Mouse (Mus musculus): ENCODE results near the gene Spx. TPM values are rescaled to one million over a fixed set of nuclear protein-coding genes. Genes with fewer than 3 reads are reported as not detected.
A peak's percentile ranks its signal among the peaks of the same experiment; 100 is the strongest.

Gene Spx
- polyA plus RNA-seq, 1 experiment from 2014 or later = 1.0 TPM

DNA sequence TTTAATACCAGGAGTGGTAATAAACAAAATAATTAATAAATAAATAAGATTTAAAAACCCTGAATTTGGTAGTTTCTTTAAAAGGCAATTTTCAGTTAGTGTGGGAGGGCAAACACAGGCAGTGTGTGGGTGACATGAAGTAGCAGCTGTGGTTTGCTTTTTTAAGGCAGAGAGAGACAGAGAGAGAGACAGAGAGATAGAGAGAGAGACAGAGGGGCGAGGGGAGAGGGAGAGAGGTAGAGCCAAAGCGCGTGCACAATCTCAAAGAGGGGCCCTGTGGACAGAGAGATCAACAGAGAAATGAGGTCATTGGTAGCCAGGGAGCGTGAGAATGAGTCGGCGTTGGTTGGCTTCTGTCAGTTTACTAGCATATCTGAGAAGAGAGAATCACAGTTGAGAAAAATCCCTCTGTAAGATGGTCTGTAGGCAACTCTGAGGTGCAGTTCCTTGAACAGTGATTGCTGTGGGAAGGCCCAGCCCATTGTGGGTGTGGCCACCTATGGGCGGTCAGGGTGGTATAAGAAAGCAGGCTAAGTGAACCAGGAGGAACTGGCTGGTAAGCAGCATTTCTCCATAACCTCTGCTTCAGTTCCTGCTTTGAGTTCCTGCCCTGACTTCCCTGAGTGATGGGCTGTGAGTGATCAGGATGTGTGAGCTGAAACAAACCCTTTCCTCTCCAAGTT is 42.2 kb downstream of the Spx start:
- peaks cover 9% of the 10 kb centered on the region for H3K4me1 ChIP-seq
- no peak overlapping the region for H3K4me3 ChIP-seq (replicated peaks)
- H3K27ac ChIP-seq = no peak overlapping the region
- no peaks in the 10 kb centered on the region for H3K9me3 ChIP-seq
- WGBS = 72% methylated on average over 7 of the region's 7 CpGs
- ATAC-seq (ENCODE audit: low FRiP score) = no peak
- no peak overlapping the region for H3K9ac ChIP-seq
- no peaks in the 10 kb centered on the region for H3K36me3 ChIP-seq (replicated peaks)
- H3K4me2 ChIP-seq = no peak overlapping the region
- H3K27me3 ChIP-seq = no peaks in the 10 kb centered on the region

DNA sequence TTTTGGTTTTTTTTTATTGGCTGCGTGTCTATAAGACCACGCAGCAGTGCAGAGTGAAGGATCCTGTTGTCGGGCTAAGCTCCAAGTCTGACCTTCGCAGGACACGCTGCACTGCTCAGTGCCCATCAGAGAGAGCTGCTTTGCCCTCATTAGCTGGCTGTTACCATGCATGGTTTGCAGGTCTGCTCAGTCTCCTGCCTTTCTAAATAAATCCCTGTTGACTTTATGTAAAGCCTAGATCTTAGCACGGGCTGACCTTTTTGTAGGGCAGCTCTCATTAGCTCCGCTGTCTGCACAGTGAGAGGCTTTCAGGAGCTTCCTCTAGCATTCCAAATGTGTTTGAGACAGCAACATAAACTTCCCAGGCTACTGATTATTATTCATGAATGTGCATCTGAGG is 44.8 kb downstream of the Spx start:
- Histone ChIP-seq H3K27me3 (no peaks in the 10 kb centered on the region), H3K9ac (no peak overlapping the region), H3K27ac (no peak overlapping the region), H3K36me3 (replicated peaks) (no peaks in the 10 kb centered on the region), H3K4me2 (no peak overlapping the region), H3K4me3 (replicated peaks) (no peak overlapping the region), H3K9me3 (no peaks in the 10 kb centered on the region), H3K4me1 (peaks cover 9% of the 10 kb centered on the region)
- WGBS = 43% methylated on average over 7 of the region's 7 CpGs
- peak; percentile 42 for ATAC-seq (ENCODE audit: low FRiP score)

DNA sequence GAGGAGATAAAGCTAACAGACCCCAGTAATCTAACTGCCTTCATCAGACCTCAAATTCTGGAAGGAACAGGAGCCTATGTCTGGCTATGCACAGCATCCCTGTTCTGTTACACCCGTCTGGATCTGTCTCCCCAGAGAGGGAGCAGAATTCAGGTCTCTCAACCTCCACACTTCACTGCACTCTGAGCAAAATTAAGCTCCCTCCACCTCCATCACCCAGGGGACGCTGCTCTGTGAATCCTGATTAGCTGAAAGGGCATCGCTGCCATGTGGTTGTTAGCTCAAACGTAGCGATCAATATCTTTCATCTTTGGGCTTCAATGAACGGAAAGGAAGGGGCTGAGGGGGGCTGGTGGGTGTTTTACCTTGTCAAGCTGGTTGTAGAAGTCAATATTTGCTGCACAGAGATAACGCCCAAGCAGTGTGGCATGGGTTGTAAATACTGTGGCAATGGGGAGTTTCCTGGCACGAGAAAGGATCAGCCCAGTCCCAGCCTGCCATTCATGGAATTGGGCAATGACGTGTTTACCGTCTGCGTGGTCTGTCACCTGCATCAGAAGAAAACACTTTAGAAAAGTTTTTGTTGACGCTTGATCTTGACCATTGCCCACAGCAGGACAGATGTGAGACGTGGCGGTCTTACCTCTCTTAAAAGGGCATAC is 45.9 kb downstream of the Spx start:
- H3K27me3 ChIP-seq = no peaks in the 10 kb centered on the region
- no peaks in the 10 kb centered on the region for H3K36me3 ChIP-seq (replicated peaks)
- H3K4me2 ChIP-seq = no peak overlapping the region
- 79% methylated on average over 14 of the region's 14 CpGs for WGBS
- no peak overlapping the region for H3K9ac ChIP-seq
- H3K4me1 ChIP-seq = peaks cover 9% of the 10 kb centered on the region
- H3K9me3 ChIP-seq = no peaks in the 10 kb centered on the region
- H3K27ac ChIP-seq = no peak overlapping the region
- peak; percentile 59; the same call in 1 of the 2 replicates for ATAC-seq (ENCODE audit: low FRiP score)
- H3K4me3 ChIP-seq (replicated peaks) = no peak overlapping the region

DNA sequence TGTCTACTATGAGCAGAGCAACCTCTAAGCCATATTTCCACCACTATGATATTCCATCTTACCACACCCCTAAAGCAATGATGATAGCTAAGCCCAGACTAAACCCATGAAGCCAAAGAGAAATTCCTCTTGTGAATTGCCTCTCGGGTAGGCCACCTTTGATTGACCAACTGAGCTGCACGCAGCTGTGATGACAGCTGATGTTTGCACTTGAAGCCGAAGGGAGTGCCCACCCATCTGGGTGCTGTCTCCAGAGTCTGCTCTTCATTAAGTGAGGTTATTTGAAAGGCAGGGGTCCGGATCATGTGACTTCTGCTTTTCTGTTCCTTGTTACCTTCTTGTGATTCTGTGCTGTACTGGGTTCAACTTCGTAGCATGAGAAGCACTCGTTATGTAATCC is 49.0 kb downstream of the Spx start:
- no peak overlapping the region for H3K4me2 ChIP-seq
- no peaks in the 10 kb centered on the region for H3K27me3 ChIP-seq
- no peak overlapping the region for H3K27ac ChIP-seq
- H3K4me3 ChIP-seq (replicated peaks) = no peak overlapping the region
- peaks cover 9% of the 10 kb centered on the region for H3K4me1 ChIP-seq
- WGBS = 76% methylated on average over 6 of the region's 6 CpGs
- H3K36me3 ChIP-seq (replicated peaks) = no peaks in the 10 kb centered on the region
- no peak overlapping the region for H3K9ac ChIP-seq
- no peaks in the 10 kb centered on the region for H3K9me3 ChIP-seq
- no peak for ATAC-seq (ENCODE audit: low FRiP score)

Other genes starting within 250 kb of the Spx start
- not detected in 2 replicates for gene Slco1a6, start 204.9 kb upstream of the Spx start, polyA plus RNA-seq (2016; fragmentation: Nextera tagmentation; extraction: Ambion mirVana)
- 0.23 and 0.36 TPM in 2 replicates for gene Iapp, start 115.0 kb upstream of the Spx start, polyA plus RNA-seq (2016; fragmentation: Nextera tagmentation; extraction: Ambion mirVana)
- 0.22 TPM in 2 replicates for gene Slco1a5, start 90.5 kb upstream of the Spx start, polyA plus RNA-seq (2016; fragmentation: Nextera tagmentation; extraction: Ambion mirVana)
- gene Pyroxd1, start 67.8 kb upstream of the Spx start, polyA plus RNA-seq (2016; fragmentation: Nextera tagmentation; extraction: Ambion mirVana) = 24.1 and 25.5 TPM in 2 replicates
- 42.1 and 45.2 TPM in 2 replicates for gene Recql, start 26.4 kb upstream of the Spx start, polyA plus RNA-seq (2016; fragmentation: Nextera tagmentation; extraction: Ambion mirVana)
- gene Golt1b, start 26.2 kb upstream of the Spx start, polyA plus RNA-seq (2016; fragmentation: Nextera tagmentation; extraction: Ambion mirVana) = 93.1 and 95.5 TPM in 2 replicates
- gene Gys2, start 59.7 kb downstream of the Spx start, polyA plus RNA-seq (2016; fragmentation: Nextera tagmentation; extraction: Ambion mirVana) = not detected in 2 replicates
- 422 and 446 TPM in 2 replicates for gene Ldhb, start 94.5 kb downstream of the Spx start, polyA plus RNA-seq (2016; fragmentation: Nextera tagmentation; extraction: Ambion mirVana)
- 4.9 and 5.5 TPM in 2 replicates for gene Kcnj8, start 158.2 kb downstream of the Spx start, polyA plus RNA-seq (2016; fragmentation: Nextera tagmentation; extraction: Ambion mirVana)

All from forebrain, embryonic 12.5 days (tissue).